Mouse (Mus musculus) limb, embryonic 13.5 days (tissue): ENCODE results near the gene Grsf1. TPM values are rescaled to one million over a fixed set of nuclear protein-coding genes. Genes with fewer than 3 reads are reported as not detected.

Experiments used
- ATAC-seq: fragments of 200-750 bp; cut with Nextera tagmentation; 2 replicates; pipeline ENCODE4 v1.8.0; 2017; ENCODE audit warnings: low read depth, moderate number of reproducible peaks, moderate TSS enrichment; ENCODE audit not compliant: low FRiP score
- H3K27ac ChIP-seq: fragments of 300-500 bp; sonication (generic); 2 replicates; pipeline ENCODE4 v1.5.1; 2015; ENCODE audit warnings: inconsistent platforms, mild to moderate bottlenecking, moderate library complexity
- H3K27me3 ChIP-seq: fragments of 300-500 bp; sonication (generic); 2 replicates; pipeline ENCODE4 v1.6.1; 2015; ENCODE audit warnings: mild to moderate bottlenecking, inconsistent platforms
- H3K36me3 ChIP-seq: fragments of 300-500 bp; sonication (generic); 2 replicates; pipeline ENCODE4 v1.6.1; 2015; ENCODE audit warnings: inconsistent platforms, mild to moderate bottlenecking, moderate library complexity
- H3K4me1 ChIP-seq: fragments of 300-500 bp; sonication (generic); 2 replicates; pipeline ENCODE4 v1.6.1; 2015; ENCODE audit warnings: inconsistent platforms
- H3K4me2 ChIP-seq: fragments of 300-500 bp; sonication (generic); replicated peaks from 2 replicates; pipeline ENCODE4 v1.6.1; 2015; ENCODE audit warnings: inconsistent platforms, mild to moderate bottlenecking, moderate library complexity
- H3K4me3 ChIP-seq: fragments of 300-500 bp; sonication (generic); 2 replicates; pipeline ENCODE4 v1.5.1; 2015; ENCODE audit warnings: moderate library complexity, mild to moderate bottlenecking, inconsistent platforms
- H3K9ac ChIP-seq: fragments of 300-500 bp; sonication (generic); 2 replicates; pipeline ENCODE4 v1.6.1; 2015; ENCODE audit warnings: mild to moderate bottlenecking, inconsistent platforms
- H3K9me3 ChIP-seq: fragments of 300-500 bp; sonication (generic); 2 replicates; pipeline ENCODE4 v1.6.1; 2016; ENCODE audit warnings: inconsistent platforms
- WGBS: fragments of 180-500 bp; shearing (Covaris S2); methylation state at CpG from one replicate; pipeline ENCODE4 v1.1.7; 2015; 5-methylcytosine and 5-hydroxymethylcytosine counted together
- polyA plus RNA-seq: library from polyadenylated mRNA; unstranded; fragments of >200 nt; fragmentation: Nextera tagmentation; extraction: Ambion mirVana; gene quantifications from 2 replicates; pipeline ENCODE4 v1.2.1, GENCODE M21; 2015

Grsf1 gene
- polyA plus RNA-seq, 1 experiment from 2014 or later: 53.0 TPM

DNA sequence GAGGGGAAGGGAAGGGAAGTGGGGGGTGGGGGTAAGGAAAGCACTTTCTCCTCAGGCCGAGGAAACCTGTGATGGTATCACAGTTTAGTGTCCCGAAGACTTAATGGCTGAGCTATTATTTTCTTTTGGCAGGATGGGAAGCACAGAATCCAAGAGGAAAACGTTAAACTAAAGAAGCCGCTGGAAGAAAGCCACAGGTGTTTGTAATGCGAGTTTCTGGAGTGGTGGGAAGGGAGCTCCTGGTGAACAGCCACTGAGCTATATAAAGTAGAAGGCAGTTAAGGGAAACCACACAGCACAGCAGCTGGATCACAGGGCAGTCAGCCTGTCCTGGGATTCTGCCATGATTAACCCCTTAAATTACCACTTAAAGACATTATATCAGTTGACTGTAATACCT lies 30.6 kb downstream of the Grsf1 start:
- WGBS: 64% methylated on average over 5 of the region's 5 CpGs
- peaks cover 72% of the 10 kb centered on the region for H3K36me3 ChIP-seq
- no peaks in the 10 kb centered on the region for H3K27me3 ChIP-seq
- H3K4me1 ChIP-seq: no peaks in the 10 kb centered on the region
- H3K9me3 ChIP-seq: no peaks in the 10 kb centered on the region
- ATAC-seq: no peak
- no peak overlapping the region for H3K4me2 ChIP-seq
- no peak overlapping the region for H3K27ac ChIP-seq
- H3K9ac ChIP-seq: no peak overlapping the region
- H3K4me3 ChIP-seq: no peak overlapping the region

DNA sequence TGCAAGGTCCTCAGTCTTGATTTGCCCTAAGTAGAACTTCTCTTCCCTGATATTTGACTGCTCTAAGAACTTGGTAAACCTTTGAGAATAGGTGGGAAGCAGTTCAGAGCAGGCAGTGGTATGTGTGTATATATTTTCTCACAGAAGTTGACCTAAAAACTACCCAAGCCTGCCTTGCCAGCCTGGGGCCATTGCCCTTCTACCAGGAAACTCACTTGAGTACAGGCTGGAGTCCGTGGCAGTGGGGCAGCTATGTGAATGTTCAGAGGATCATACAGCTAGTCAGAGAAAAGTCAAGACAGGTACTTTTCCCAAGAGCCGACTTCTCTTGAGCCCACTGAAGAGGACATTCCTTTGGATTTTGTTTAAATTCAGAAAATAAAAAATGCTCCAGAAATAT lies 31.1 kb downstream of the Grsf1 start:
- Histone ChIP-seq H3K36me3 (peaks cover 69% of the 10 kb centered on the region), H3K27me3 (no peaks in the 10 kb centered on the region), H3K4me1 (no peaks in the 10 kb centered on the region), H3K4me2 (no peak overlapping the region), H3K27ac (no peak overlapping the region), H3K4me3 (no peak overlapping the region), H3K9ac (no peak overlapping the region), H3K9me3 (no peaks in the 10 kb centered on the region)
- ATAC-seq: no peak
- WGBS: 86% methylated on average over 2 of the region's 2 CpGs

DNA sequence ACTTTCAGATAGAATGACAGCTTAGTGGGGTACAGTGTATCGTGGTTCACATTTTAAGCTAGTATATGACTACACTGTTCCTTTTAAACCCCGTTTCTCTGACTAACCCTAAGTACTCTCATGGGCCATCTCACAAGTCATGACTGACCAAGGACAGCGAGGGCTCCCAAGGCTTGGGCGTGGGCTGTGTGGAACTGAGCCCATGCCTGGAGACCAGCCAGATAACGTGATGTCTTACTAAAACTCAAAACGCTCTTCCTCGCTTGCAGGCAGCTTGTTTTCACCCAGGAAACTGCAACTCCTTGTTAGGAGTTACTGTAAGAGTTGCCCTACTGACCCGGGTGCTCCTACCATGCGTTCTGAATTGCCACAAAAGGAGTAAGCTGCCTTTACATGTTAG lies 32.5 kb downstream of the Grsf1 start:
- H3K9ac ChIP-seq: no peak overlapping the region
- H3K27me3 ChIP-seq: no peaks in the 10 kb centered on the region
- no peak for ATAC-seq
- H3K9me3 ChIP-seq: no peaks in the 10 kb centered on the region
- H3K36me3 ChIP-seq: peaks cover 64% of the 10 kb centered on the region
- no peak overlapping the region for H3K4me3 ChIP-seq
- no peak overlapping the region for H3K27ac ChIP-seq
- H3K4me1 ChIP-seq: no peaks in the 10 kb centered on the region
- no peak overlapping the region for H3K4me2 ChIP-seq
- WGBS: 88% methylated on average over 9 of the region's 9 CpGs

DNA sequence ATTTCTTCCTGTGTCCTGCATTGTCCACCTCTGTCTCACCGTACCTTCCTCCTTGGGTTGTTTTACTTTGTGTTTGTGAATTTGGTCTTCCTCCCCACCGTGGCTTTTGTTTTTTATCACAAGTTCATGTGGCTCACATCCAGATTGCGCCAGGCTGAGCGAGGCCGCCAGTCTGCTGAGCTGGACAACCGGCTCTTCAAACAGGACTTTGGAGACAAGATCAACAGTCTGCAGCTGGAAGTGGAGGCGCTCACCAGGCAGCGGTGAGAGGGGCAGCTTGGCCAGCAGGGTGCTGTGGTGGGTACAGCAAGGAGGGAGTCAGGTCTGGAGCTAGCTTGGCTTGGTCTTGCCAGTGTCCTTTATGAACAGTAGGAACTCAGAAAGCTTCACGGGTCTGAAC lies 33.2 kb downstream of the Grsf1 start:
- H3K27me3 ChIP-seq: no peaks in the 10 kb centered on the region
- peaks cover 61% of the 10 kb centered on the region for H3K36me3 ChIP-seq
- H3K9ac ChIP-seq: no peak overlapping the region
- no peak overlapping the region for H3K4me3 ChIP-seq
- no peak overlapping the region for H3K27ac ChIP-seq
- 85% methylated on average over 9 of the region's 9 CpGs for WGBS
- no peaks in the 10 kb centered on the region for H3K4me1 ChIP-seq
- H3K4me2 ChIP-seq: no peak overlapping the region
- H3K9me3 ChIP-seq: no peaks in the 10 kb centered on the region
- no peak for ATAC-seq

- H3K9me3 ChIP-seq: no peaks in the 10 kb centered on the region
- H3K4me1 ChIP-seq: 0 out of 2 replicates have a peak, but pooled peaks cover 4% of the 10 kb centered on the region
- H3K36me3 ChIP-seq: peaks cover 45% of the 10 kb centered on the region
- H3K4me3 ChIP-seq: no peak overlapping the region
- H3K27ac ChIP-seq: no peak overlapping the region
- no peak for ATAC-seq
- WGBS: 79% methylated on average over 5 of the region's 5 CpGs
- no peaks in the 10 kb centered on the region for H3K27me3 ChIP-seq
- H3K4me2 ChIP-seq: no peak overlapping the region
- H3K9ac ChIP-seq: no peak overlapping the region
Observed at GRCm38 (mm10) chr5:88634076-88634475, 41.9 kb downstream of the Grsf1 start.

GRCm38 (mm10) chr5:88632463-88632862 lies 43.5 kb downstream of the Grsf1 start:
- Histone ChIP-seq H3K4me1 (0 out of 2 replicates have a peak, but pooled peaks cover 5% of the 10 kb centered on the region), H3K27ac (no peak overlapping the region), H3K9ac (no peak overlapping the region), H3K4me2 (no peak overlapping the region), H3K4me3 (no peak overlapping the region), H3K36me3 (peaks cover 45% of the 10 kb centered on the region), H3K27me3 (no peaks in the 10 kb centered on the region), H3K9me3 (no peaks in the 10 kb centered on the region)
- WGBS: 84% methylated on average over 9 of the region's 9 CpGs
- no peak for ATAC-seq

DNA sequence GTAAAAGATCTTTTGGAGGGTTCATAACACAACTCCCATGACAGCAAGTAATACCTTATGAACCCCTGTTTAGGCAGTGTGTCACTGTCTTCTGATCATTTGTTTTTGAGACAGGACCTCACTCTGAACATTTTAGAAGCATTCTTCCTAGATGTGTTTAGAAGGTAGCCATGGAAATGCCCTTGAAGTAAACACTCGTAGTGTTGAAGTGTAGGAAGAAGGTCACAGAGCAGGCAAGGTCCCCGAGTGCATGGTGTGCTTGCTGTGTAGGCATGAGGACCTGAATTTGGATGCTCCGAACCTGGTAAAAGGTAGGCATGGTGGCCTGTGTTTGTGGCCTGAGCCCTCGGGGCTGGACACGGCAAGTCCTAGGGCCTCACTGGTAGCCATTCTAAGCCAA lies 44.4 kb downstream of the Grsf1 start:
- H3K36me3 ChIP-seq: peaks cover 38% of the 10 kb centered on the region
- H3K9me3 ChIP-seq: no peaks in the 10 kb centered on the region
- no peak for ATAC-seq
- H3K4me3 ChIP-seq: no peak overlapping the region
- no peak overlapping the region for H3K4me2 ChIP-seq
- 0 out of 2 replicates have a peak, but pooled peaks cover 5% of the 10 kb centered on the region for H3K4me1 ChIP-seq
- H3K27me3 ChIP-seq: no peaks in the 10 kb centered on the region
- no peak overlapping the region for H3K9ac ChIP-seq
- WGBS: 87% methylated on average over 5 of the region's 5 CpGs
- H3K27ac ChIP-seq: no peak overlapping the region

- peaks cover 38% of the 10 kb centered on the region for H3K36me3 ChIP-seq
- no peak for ATAC-seq
- no peak overlapping the region for H3K4me3 ChIP-seq
- no peak overlapping the region for H3K9ac ChIP-seq
- no peaks in the 10 kb centered on the region for H3K9me3 ChIP-seq
- 84% methylated on average over 3 of the region's 3 CpGs for WGBS
- H3K27me3 ChIP-seq: no peaks in the 10 kb centered on the region
- H3K27ac ChIP-seq: no peak overlapping the region
- 0 out of 2 replicates have a peak, but pooled peaks cover 5% of the 10 kb centered on the region for H3K4me1 ChIP-seq
- no peak overlapping the region for H3K4me2 ChIP-seq
Observed at GRCm38 (mm10) chr5:88630883-88631282, 45.1 kb downstream of the Grsf1 start.

- H3K27ac ChIP-seq: no peak overlapping the region
- WGBS: 79% methylated on average over 8 of the region's 8 CpGs
- H3K4me1 ChIP-seq: 0 out of 2 replicates have a peak, but pooled peaks cover 5% of the 10 kb centered on the region
- no peak for ATAC-seq
- H3K9ac ChIP-seq: no peak overlapping the region
- H3K9me3 ChIP-seq: no peaks in the 10 kb centered on the region
- peaks cover 31% of the 10 kb centered on the region for H3K36me3 ChIP-seq
- no peak overlapping the region for H3K4me3 ChIP-seq
- H3K27me3 ChIP-seq: no peaks in the 10 kb centered on the region
- H3K4me2 ChIP-seq: no peak overlapping the region
Observed at GRCm38 (mm10) chr5:88629987-88630386, 46.0 kb downstream of the Grsf1 start.

- Histone ChIP-seq H3K4me2 (0 out of 2 replicates have a peak overlapping the region, but pooled peaks have one; percentile 14), H3K9ac (peak overlapping the region; percentile 35; the same call in 1 of the 2 replicates), H3K9me3 (no peaks in the 10 kb centered on the region), H3K4me3 (no peak overlapping the region), H3K36me3 (peaks cover 26% of the 10 kb centered on the region), H3K27me3 (no peaks in the 10 kb centered on the region), H3K27ac (no peak overlapping the region), H3K4me1 (0 out of 2 replicates have a peak, but pooled peaks cover 5% of the 10 kb centered on the region)
- WGBS: 31% methylated on average over 11 of the region's 11 CpGs
- peak; percentile 75 for ATAC-seq
Observed at GRCm38 (mm10) chr5:88629125-88629524, 46.8 kb downstream of the Grsf1 start.

GRCm38 (mm10) chr5:88627545-88627944 lies 48.4 kb downstream of the Grsf1 start:
- Histone ChIP-seq H3K9ac (no peak overlapping the region), H3K27me3 (no peaks in the 10 kb centered on the region), H3K27ac (no peak overlapping the region), H3K4me2 (no peak overlapping the region), H3K4me3 (no peak overlapping the region), H3K36me3 (peaks cover 22% of the 10 kb centered on the region), H3K4me1 (0 out of 2 replicates have a peak, but pooled peaks cover 5% of the 10 kb centered on the region), H3K9me3 (no peaks in the 10 kb centered on the region)
- no peak for ATAC-seq
- 92% methylated on average over 4 of the region's 4 CpGs for WGBS

- Histone ChIP-seq H3K27me3 (no peaks in the 10 kb centered on the region), H3K4me3 (no peak overlapping the region), H3K27ac (no peak overlapping the region), H3K36me3 (peaks cover 33% of the 10 kb centered on the region), H3K9me3 (no peaks in the 10 kb centered on the region), H3K4me1 (no peaks in the 10 kb centered on the region), H3K4me2 (no peak overlapping the region), H3K9ac (no peak overlapping the region)
- WGBS: 84% methylated on average over 4 of the region's 4 CpGs
- no peak for ATAC-seq
Observed at GRCm38 (mm10) chr5:88616988-88617387, 59.0 kb downstream of the Grsf1 start.

GRCm38 (mm10) chr5:88614129-88614528 lies 61.8 kb downstream of the Grsf1 start:
- Histone ChIP-seq H3K4me1 (no peaks in the 10 kb centered on the region), H3K4me3 (no peak overlapping the region), H3K9me3 (no peaks in the 10 kb centered on the region), H3K27ac (no peak overlapping the region), H3K4me2 (no peak overlapping the region), H3K27me3 (no peaks in the 10 kb centered on the region), H3K36me3 (peaks cover 23% of the 10 kb centered on the region), H3K9ac (no peak overlapping the region)
- 90% methylated on average over 1 of the region's 1 CpGs for WGBS
- ATAC-seq: no peak
